ENCODE assay signal across 8 mouse cellular contexts in the genomic region with DNA sequence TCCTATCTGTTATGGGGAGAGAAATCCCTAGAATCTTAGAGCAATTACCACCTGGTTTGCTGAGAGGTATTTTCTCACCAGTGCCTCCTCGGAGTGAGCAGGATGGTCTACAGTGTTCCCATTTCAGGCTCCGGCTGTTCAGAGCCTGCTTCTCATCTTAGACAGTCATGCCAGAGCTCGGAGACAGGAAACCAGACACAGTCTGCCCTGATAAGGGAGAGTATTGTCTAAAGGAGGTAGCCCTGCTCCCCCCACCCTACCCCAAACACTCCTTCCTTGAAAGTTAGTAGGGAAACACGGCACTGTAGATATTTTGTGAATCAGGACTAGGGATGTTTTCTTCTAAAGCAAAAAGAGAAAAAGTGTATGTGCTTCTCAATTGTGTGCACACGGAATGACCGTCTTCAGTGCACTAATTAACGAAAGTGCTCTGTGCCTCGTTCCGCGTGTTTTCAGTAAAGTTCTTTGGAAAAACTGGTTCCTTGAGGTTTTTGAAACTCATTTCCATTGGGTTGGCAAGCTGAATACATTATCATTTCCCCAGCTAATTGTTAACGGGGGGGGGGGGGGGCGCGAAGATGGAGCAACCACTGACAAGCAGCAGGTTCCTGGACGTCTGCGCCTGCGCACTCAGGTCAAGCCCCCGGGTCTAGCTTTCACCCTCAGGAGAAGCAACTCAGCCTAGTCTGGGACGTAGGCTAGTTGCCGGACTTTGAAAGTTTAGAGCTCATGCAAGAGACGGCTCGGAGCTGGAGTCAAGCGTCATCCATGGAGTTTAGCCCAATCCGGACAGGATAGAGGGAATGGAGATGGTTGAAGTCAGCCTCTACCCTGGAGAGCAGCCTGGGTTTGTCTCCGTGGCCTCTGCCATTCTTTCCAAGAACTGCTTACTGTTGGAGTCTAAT. TPM values are rescaled to one million over a fixed set of nuclear protein-coding genes. Genes with fewer than 3 reads are reported as not detected.
DNase-seq lines count a peak whose midpoint lies in the region; ATAC-seq and TF ChIP-seq lines count a peak whose summit lies in the region.

No protein-coding gene starts in this region.

- no peak for TF ChIP-seq POLR2A in bone marrow, adult 2 months (IDR thresholded peaks at IDR 0.05; ENCODE audit: borderline replicate concordance, control insufficient read depth, low read depth, low read length)

- ATAC-seq in heart, embryonic 14.5 days (ENCODE audit: insufficient number of reproducible peaks, insufficient read depth, low FRiP score, low read depth): no peak
- ATAC-seq in midbrain, embryonic 14.5 days (ENCODE audit: low FRiP score, low TSS enrichment): no peak
- ATAC-seq in erythroid progenitor cell, adult 5-6 weeks (replicated peaks; ENCODE audit: low FRiP score, poor library complexity, severe bottlenecking): no peak

- H3K9me3 ChIP-seq in E14TG2a.4 (ENCODE audit: low read length): no peaks in the 10 kb centered on the region
- no peaks in the 10 kb centered on the region for H3K9me3 ChIP-seq in heart, embryonic 14.5 days (ENCODE audit: control insufficient read depth, low read length)
- H3K9me3 ChIP-seq in midbrain, embryonic 14.5 days (ENCODE audit: control insufficient read depth, low read length): no peaks in the 10 kb centered on the region

- H3K27ac ChIP-seq in bone marrow, adult 2 months (ENCODE audit: control insufficient read depth, insufficient read depth, low read depth, low read length, poor library complexity): peak overlapping the region; percentile 40; the same call in 1 of the 2 replicates
- H3K27ac ChIP-seq in heart, embryonic 14.5 days (replicated peaks in 1 of 2; ENCODE audit: control insufficient read depth in 1 of 2, insufficient read depth in 1 of 2, low read depth in 2 of 2, low read length in 2 of 2): peak overlapping the region; percentile 73 to 94
- H3K27ac ChIP-seq in midbrain, embryonic 14.5 days (replicated peaks; ENCODE audit: low read depth, low read length): no peak overlapping the region

- peak; percentile 54 to 55 for DNase-seq in kidney, postnatal 36 days
- DNase-seq in midbrain, embryonic 14.5 days: no peak
- no peak for DNase-seq in cerebellum, postnatal 36 days
- DNase-seq in cerebellum, adult 9-11 months: no peak

- H3K27me3 ChIP-seq in E14TG2a.4 (ENCODE audit: insufficient read depth, low read length): no peaks in the 10 kb centered on the region
- H3K27me3 ChIP-seq in heart, embryonic 14.5 days (ENCODE audit: control insufficient read depth, insufficient read depth, low read length): no peaks in the 10 kb centered on the region
- H3K27me3 ChIP-seq in midbrain, embryonic 14.5 days (ENCODE audit: control insufficient read depth, insufficient read depth, low read length): no peaks in the 10 kb centered on the region

- peak overlapping the region; percentile 93 for H3K4me3 ChIP-seq in E14TG2a.4 (replicated peaks; ENCODE audit: low read length)
- H3K4me3 ChIP-seq in bone marrow, adult 2 months (replicated peaks; ENCODE audit: control insufficient read depth, low read depth, low read length): peak overlapping the region; percentile 7
- peak overlapping the region; percentile 22 to 29; a peak in 3 of 4 replicates for H3K4me3 ChIP-seq in heart, embryonic 14.5 days (ENCODE audit: control insufficient read depth in 1 of 2, insufficient read depth in 1 of 2, low read depth in 1 of 2, low read length in 2 of 2)
- H3K4me3 ChIP-seq in midbrain, embryonic 14.5 days (replicated peaks; ENCODE audit: low read depth, low read length): no peak overlapping the region

- H3K9ac ChIP-seq in heart, embryonic 14.5 days (ENCODE audit: low read length): peak overlapping the region; percentile 69
- no peak overlapping the region for H3K9ac ChIP-seq in midbrain, embryonic 14.5 days (replicated peaks; ENCODE audit: low read length)

- H3K36me3 ChIP-seq in E14TG2a.4 (ENCODE audit: insufficient read depth, low read length): peaks cover 38% of the 10 kb centered on the region
- 0 out of 2 replicates have a peak, but pooled peaks cover 16% of the 10 kb centered on the region for H3K36me3 ChIP-seq in heart, embryonic 14.5 days (ENCODE audit: control insufficient read depth, insufficient read depth, low read length)
- no peaks in the 10 kb centered on the region for H3K36me3 ChIP-seq in midbrain, embryonic 14.5 days (ENCODE audit: control insufficient read depth, insufficient read depth, low read length)

- no peak for TF ChIP-seq CTCF in E14TG2a.4 (conservative IDR thresholded peaks at IDR 0.05; ENCODE audit: low read length)
- TF ChIP-seq CTCF in bone marrow, adult 2 months (IDR thresholded peaks at IDR 0.05; ENCODE audit: control insufficient read depth, insufficient read depth, low read length): no peak

- H3K4me2 ChIP-seq in heart, embryonic 14.5 days (ENCODE audit: low read length): peak overlapping the region; percentile 85
- H3K4me2 ChIP-seq in midbrain, embryonic 14.5 days (ENCODE audit: low read length): peak overlapping the region; percentile 7; the same call in 1 of the 2 replicates

- 52% methylated on average over 24 of the region's 24 CpGs for WGBS in bone marrow, adult 2 months
- WGBS in heart, embryonic 14.5 days: 32% methylated on average over 24 of the region's 24 CpGs
- WGBS in midbrain, embryonic 14.5 days: 68% methylated on average over 24 of the region's 24 CpGs

- peaks cover 70% of the 10 kb centered on the region for H3K4me1 ChIP-seq in E14TG2a.4 (replicated peaks; ENCODE audit: low read depth, low read length)
- H3K4me1 ChIP-seq in bone marrow, adult 2 months (ENCODE audit: control insufficient read depth, insufficient read depth, low read length): peaks cover 13% of the 10 kb centered on the region
- H3K4me1 ChIP-seq in heart, embryonic 14.5 days (ENCODE audit: control insufficient read depth in 2 of 2, insufficient read depth in 2 of 2, low read length in 2 of 2): peaks cover 48 to 78% of the 10 kb centered on the region in 2 experiments
- H3K4me1 ChIP-seq in midbrain, embryonic 14.5 days (ENCODE audit: control insufficient read depth, insufficient read depth, low read length): peaks cover 35% of the 10 kb centered on the region

RNA-seq across cellular contexts. Expression of a gene that starts 5.2 kb away (rescaled TPM):
- 60.7 and 72.8 TPM in 2 replicates for polyA plus RNA-seq in bone marrow, adult 2 months (2011; ENCODE audit: insufficient read depth, insufficient read length, low replicate concordance, missing spikeins)
- 51.9 and 52.1 TPM in 2 replicates for polyA plus RNA-seq in heart, embryonic 14.5 days (2014; fragmentation: Nextera tagmentation; extraction: Ambion mirVana)
- 19.2 and 25.3 TPM in 2 replicates for polyA plus RNA-seq in midbrain, embryonic 14.5 days (2014; fragmentation: Nextera tagmentation; extraction: Ambion mirVana)
- total RNA-seq in erythroid progenitor cell, adult 5-6 weeks (2015; ENCODE audit: low replicate concordance): 583 and 622 TPM in 2 replicates
- 406 and 427 TPM in 2 replicates for total RNA-seq in erythroid progenitor cell, adult 5-6 weeks (2017; ENCODE audit: low replicate concordance)

Comparison
In these comparisons a context has a peak if more than half of its experiments do, and no peak if none do; other contexts are left out.
1. DNase-seq: peak in kidney, postnatal 36 days (2 of 2); none in midbrain, embryonic 14.5 days (single experiment), cerebellum, postnatal 36 days (0 of 2) and cerebellum, adult 9-11 months (single experiment).